Mouse (Mus musculus): ENCODE measurements at regions not wholly inside any gene's neighbourhood (a gene's known extent, or its start where the extent isn't known, plus 50 kb on each side); places are given as distances from the start of the nearest gene placed in this dataset.

GRCm38 (mm10) chr5:75490806-75491205 is 83.9 kb upstream of the Kit start:
- ATAC-seq (ENCODE audit: low FRiP score) = no peak
- no peaks in the 10 kb centered on the region for H3K36me3 ChIP-seq (replicated peaks)
- no peak overlapping the region for H3K4me3 ChIP-seq (replicated peaks)
- H3K4me1 ChIP-seq = no peaks in the 10 kb centered on the region
- no peak overlapping the region for H3K27ac ChIP-seq
- WGBS = 90% methylated on average over 9 of the region's 9 CpGs
- no peaks in the 10 kb centered on the region for H3K27me3 ChIP-seq
- no peak overlapping the region for H3K4me2 ChIP-seq
- no peak overlapping the region for H3K9ac ChIP-seq
- no peaks in the 10 kb centered on the region for H3K9me3 ChIP-seq

- no peaks in the 10 kb centered on the region for H3K27me3 ChIP-seq
- no peaks in the 10 kb centered on the region for H3K36me3 ChIP-seq (replicated peaks)
- no peak overlapping the region for H3K4me3 ChIP-seq (replicated peaks)
- ATAC-seq (ENCODE audit: low FRiP score) = no peak
- WGBS = 91% methylated on average over 10 of the region's 10 CpGs
- no peak overlapping the region for H3K9ac ChIP-seq
- no peaks in the 10 kb centered on the region for H3K9me3 ChIP-seq
- no peaks in the 10 kb centered on the region for H3K4me1 ChIP-seq
- no peak overlapping the region for H3K27ac ChIP-seq
- H3K4me2 ChIP-seq = no peak overlapping the region
Measured at GRCm38 (mm10) chr5:75494143-75494542, 80.6 kb upstream of the Kit start.

- WGBS = 83% methylated on average over 3 of the region's 3 CpGs
- Histone ChIP-seq H3K27ac (no peak overlapping the region), H3K4me3 (replicated peaks) (no peak overlapping the region), H3K4me2 (no peak overlapping the region), H3K27me3 (no peaks in the 10 kb centered on the region), H3K9me3 (no peaks in the 10 kb centered on the region), H3K36me3 (replicated peaks) (no peaks in the 10 kb centered on the region), H3K9ac (no peak overlapping the region), H3K4me1 (no peaks in the 10 kb centered on the region)
- ATAC-seq (ENCODE audit: low FRiP score) = no peak
Measured at GRCm38 (mm10) chr5:75499053-75499452, 75.7 kb upstream of the Kit start.

- H3K4me3 ChIP-seq (replicated peaks) = no peak overlapping the region
- WGBS = 89% methylated on average over 5 of the region's 5 CpGs
- H3K4me1 ChIP-seq = no peaks in the 10 kb centered on the region
- H3K4me2 ChIP-seq = no peak overlapping the region
- no peaks in the 10 kb centered on the region for H3K36me3 ChIP-seq (replicated peaks)
- H3K27me3 ChIP-seq = no peaks in the 10 kb centered on the region
- H3K9me3 ChIP-seq = no peaks in the 10 kb centered on the region
- no peak for ATAC-seq (ENCODE audit: low FRiP score)
- no peak overlapping the region for H3K9ac ChIP-seq
- no peak overlapping the region for H3K27ac ChIP-seq
Measured at GRCm38 (mm10) chr5:75499695-75500094, 75.0 kb upstream of the Kit start.

GRCm38 (mm10) chr5:75500654-75501416 is 73.9 kb upstream of the Kit start:
- Histone ChIP-seq H3K4me2 (no peak overlapping the region), H3K27me3 (no peaks in the 10 kb centered on the region), H3K36me3 (replicated peaks) (no peaks in the 10 kb centered on the region), H3K9me3 (no peaks in the 10 kb centered on the region), H3K9ac (no peak overlapping the region), H3K4me3 (replicated peaks) (no peak overlapping the region), H3K27ac (no peak overlapping the region), H3K4me1 (no peaks in the 10 kb centered on the region)
- no peak for ATAC-seq (ENCODE audit: low FRiP score)
- WGBS = 82% methylated on average over 8 of the region's 8 CpGs

- no peaks in the 10 kb centered on the region for H3K27me3 ChIP-seq
- no peaks in the 10 kb centered on the region for H3K36me3 ChIP-seq (replicated peaks)
- H3K4me1 ChIP-seq = no peaks in the 10 kb centered on the region
- ATAC-seq (ENCODE audit: low FRiP score) = no peak
- H3K9ac ChIP-seq = no peak overlapping the region
- no peak overlapping the region for H3K27ac ChIP-seq
- H3K4me3 ChIP-seq (replicated peaks) = no peak overlapping the region
- no peak overlapping the region for H3K4me2 ChIP-seq
- WGBS = 81% methylated on average over 3 of the region's 3 CpGs
- H3K9me3 ChIP-seq = no peaks in the 10 kb centered on the region
Measured at GRCm38 (mm10) chr5:75503673-75504072, 71.0 kb upstream of the Kit start.

- H3K4me2 ChIP-seq = no peak overlapping the region
- no peaks in the 10 kb centered on the region for H3K4me1 ChIP-seq
- no peak overlapping the region for H3K9ac ChIP-seq
- no peak overlapping the region for H3K27ac ChIP-seq
- H3K36me3 ChIP-seq (replicated peaks) = no peaks in the 10 kb centered on the region
- H3K4me3 ChIP-seq (replicated peaks) = no peak overlapping the region
- no peaks in the 10 kb centered on the region for H3K27me3 ChIP-seq
- 75% methylated on average over 20 of the region's 20 CpGs for WGBS
- H3K9me3 ChIP-seq = no peaks in the 10 kb centered on the region
- no peak for ATAC-seq (ENCODE audit: low FRiP score)
Measured at GRCm38 (mm10) chr5:75512521-75513422, 61.9 kb upstream of the Kit start.

- Histone ChIP-seq H3K9me3 (no peaks in the 10 kb centered on the region), H3K27ac (no peak overlapping the region), H3K4me2 (no peak overlapping the region), H3K4me1 (peaks cover 5% of the 10 kb centered on the region; the same call in 1 of the 2 replicates), H3K36me3 (replicated peaks) (no peaks in the 10 kb centered on the region), H3K27me3 (no peaks in the 10 kb centered on the region), H3K4me3 (replicated peaks) (no peak overlapping the region), H3K9ac (no peak overlapping the region)
- 72% methylated on average over 8 of the region's 8 CpGs for WGBS
- no peak for ATAC-seq (ENCODE audit: low FRiP score)
Measured at GRCm38 (mm10) chr5:75518213-75518612, 56.5 kb upstream of the Kit start.

GRCm38 (mm10) chr5:75523041-75523678 is 51.6 kb upstream of the Kit start:
- peaks cover 5% of the 10 kb centered on the region; the same call in 1 of the 2 replicates for H3K4me1 ChIP-seq
- H3K4me2 ChIP-seq = no peak overlapping the region
- WGBS = 90% methylated on average over 4 of the region's 4 CpGs
- no peaks in the 10 kb centered on the region for H3K9me3 ChIP-seq
- H3K4me3 ChIP-seq (replicated peaks) = no peak overlapping the region
- H3K27me3 ChIP-seq = no peaks in the 10 kb centered on the region
- no peak overlapping the region for H3K9ac ChIP-seq
- no peak for ATAC-seq (ENCODE audit: low FRiP score)
- H3K36me3 ChIP-seq (replicated peaks) = no peaks in the 10 kb centered on the region
- H3K27ac ChIP-seq = no peak overlapping the region
